Mouse (Mus musculus) midbrain, embryonic 16.5 days (tissue): ENCODE results near the gene Gm11084. TPM values are rescaled to one million over a fixed set of nuclear protein-coding genes. Genes with fewer than 3 reads are reported as not detected.
A peak's percentile ranks its signal among the peaks of the same experiment; 100 is the strongest.

Experiments used
- ATAC-seq: fragments of 200-750 bp; cut with Nextera tagmentation; 2 replicates; pipeline ENCODE4 v1.8.0; 2017; ENCODE audit warnings: moderate TSS enrichment
- H3K27ac ChIP-seq: fragments of 300-500 bp; sonication (generic); 2 replicates; pipeline ENCODE4 v1.5.1; 2014; ENCODE audit warnings: mild to moderate bottlenecking, low read length, mixed read lengths
- H3K27me3 ChIP-seq: fragments of 300-500 bp; sonication (generic); 2 replicates; pipeline ENCODE4 v1.6.1; 2014; ENCODE audit warnings: low read depth, low read length, mixed read lengths; ENCODE audit not compliant: control insufficient read depth, insufficient read depth
- H3K36me3 ChIP-seq: fragments of 300-500 bp; sonication (generic); 2 replicates; pipeline ENCODE4 v1.6.1; 2014; ENCODE audit warnings: mild to moderate bottlenecking, low read length, moderate library complexity, mixed read lengths; ENCODE audit not compliant: control insufficient read depth, insufficient read depth
- H3K4me1 ChIP-seq: fragments of 300-500 bp; sonication (generic); 2 replicates; pipeline ENCODE4 v1.6.1; 2014; ENCODE audit warnings: mild to moderate bottlenecking, low read length, mixed read lengths; ENCODE audit not compliant: control insufficient read depth, insufficient read depth
- H3K4me2 ChIP-seq: fragments of 300-500 bp; sonication (generic); 2 replicates; pipeline ENCODE4 v1.6.1; 2014; ENCODE audit warnings: mild to moderate bottlenecking, low read length, mixed read lengths
- H3K4me3 ChIP-seq: fragments of 300-500 bp; sonication (generic); 2 replicates; pipeline ENCODE4 v1.5.1; 2014; ENCODE audit warnings: low read depth, mild to moderate bottlenecking, low read length, moderate library complexity, mixed read lengths
- H3K9ac ChIP-seq: fragments of 300-500 bp; sonication (generic); 2 replicates; pipeline ENCODE4 v1.6.1; 2014; ENCODE audit warnings: low read depth, low read length, mixed read lengths
- H3K9me3 ChIP-seq: fragments of 300-500 bp; sonication (generic); replicated peaks from 2 replicates; pipeline ENCODE4 v1.6.1; 2014; ENCODE audit warnings: mild to moderate bottlenecking, low read length, mixed read lengths; ENCODE audit not compliant: control insufficient read depth, poor library complexity, severe bottlenecking
- WGBS: fragments of 180-500 bp; shearing (Covaris S2); extraction: QIAGEN DNeasy Blood & Tissue Kit; methylation state at CpG from one replicate; pipeline ENCODE4 v1.1.7; 2014; 5-methylcytosine and 5-hydroxymethylcytosine counted together
- polyA plus RNA-seq: library from polyadenylated mRNA; unstranded; fragments of >200 nt; fragmentation: Nextera tagmentation; extraction: Ambion mirVana; gene quantifications from 2 replicates; pipeline ENCODE4 v1.2.1, GENCODE M21; 2015

The Gm11084 gene
- polyA plus RNA-seq, 1 experiment from 2014 or later = not detected

- no peak overlapping the region for H3K9ac ChIP-seq
- H3K4me2 ChIP-seq = no peak overlapping the region
- no peaks in the 10 kb centered on the region for H3K4me1 ChIP-seq
- no peak overlapping the region for H3K4me3 ChIP-seq
- H3K9me3 ChIP-seq = peaks cover 7% of the 10 kb centered on the region
- no peak overlapping the region for H3K27ac ChIP-seq
- 74% methylated on average over 17 of the region's 20 CpGs for WGBS
- no peaks in the 10 kb centered on the region for H3K36me3 ChIP-seq
- no peak for ATAC-seq
- no peaks in the 10 kb centered on the region for H3K27me3 ChIP-seq
Observed at GRCm38 (mm10) chr2:73012636-73013035, 26.1 kb upstream of the Gm11084 start.

- Histone ChIP-seq H3K27me3 (no peaks in the 10 kb centered on the region), H3K4me3 (no peak overlapping the region), H3K4me1 (peaks cover 11% of the 10 kb centered on the region), H3K36me3 (no peaks in the 10 kb centered on the region), H3K9me3 (peaks cover 7% of the 10 kb centered on the region; the same call in 1 of the 2 replicates), H3K4me2 (no peak overlapping the region), H3K27ac (no peak overlapping the region), H3K9ac (no peak overlapping the region)
- ATAC-seq = no peak
- WGBS = 97% methylated on average over 9 of the region's 9 CpGs
Observed at GRCm38 (mm10) chr2:73007472-73007871, 21.0 kb upstream of the Gm11084 start.

- no peak for ATAC-seq
- no peak overlapping the region for H3K4me3 ChIP-seq
- no peaks in the 10 kb centered on the region for H3K36me3 ChIP-seq
- H3K4me2 ChIP-seq = no peak overlapping the region
- H3K27ac ChIP-seq = peak overlapping the region; percentile 34; the same call in 1 of the 2 replicates
- WGBS = 32% methylated on average over 3 of the region's 3 CpGs
- peaks cover 6% of the 10 kb centered on the region; the same call in 1 of the 2 replicates for H3K9me3 ChIP-seq
- H3K9ac ChIP-seq = no peak overlapping the region
- H3K4me1 ChIP-seq = peaks cover 11% of the 10 kb centered on the region
- H3K27me3 ChIP-seq = no peaks in the 10 kb centered on the region
Observed at GRCm38 (mm10) chr2:73005611-73006515, 19.3 kb upstream of the Gm11084 start.

GRCm38 (mm10) chr2:73003751-73004717 is 17.5 kb upstream of the Gm11084 start:
- ATAC-seq = peak; percentile 87
- Histone ChIP-seq H3K27me3 (no peaks in the 10 kb centered on the region), H3K4me1 (peaks cover 11% of the 10 kb centered on the region), H3K9me3 (no peaks in the 10 kb centered on the region), H3K36me3 (no peaks in the 10 kb centered on the region), H3K4me3 (peak overlapping the region; percentile 4; the same call in 1 of the 2 replicates), H3K9ac (no peak overlapping the region), H3K4me2 (peak overlapping the region; percentile 44), H3K27ac (peak overlapping the region; percentile 67)
- 28% methylated on average over 24 of the region's 24 CpGs for WGBS

GRCm38 (mm10) chr2:73003049-73003448 is 16.5 kb upstream of the Gm11084 start:
- no peak for ATAC-seq
- Histone ChIP-seq H3K9ac (no peak overlapping the region), H3K4me2 (no peak overlapping the region)

GRCm38 (mm10) chr2:73002451-73002850 is 15.9 kb upstream of the Gm11084 start:
- H3K36me3 ChIP-seq = no peaks in the 10 kb centered on the region
- no peak overlapping the region for H3K4me2 ChIP-seq
- no peak overlapping the region for H3K27ac ChIP-seq
- H3K4me3 ChIP-seq = no peak overlapping the region
- 94% methylated on average over 6 of the region's 6 CpGs for WGBS
- ATAC-seq = no peak
- H3K9me3 ChIP-seq = no peaks in the 10 kb centered on the region
- H3K27me3 ChIP-seq = no peaks in the 10 kb centered on the region
- H3K4me1 ChIP-seq = peaks cover 11% of the 10 kb centered on the region
- no peak overlapping the region for H3K9ac ChIP-seq

More at GRCm38 (mm10) chr2:73003049-73003448, 16.5 kb upstream of the Gm11084 start:
- H3K36me3 ChIP-seq = no peaks in the 10 kb centered on the region
- H3K27ac ChIP-seq = 0 out of 2 replicates have a peak overlapping the region, but pooled peaks have one; percentile 14
- no peak overlapping the region for H3K4me3 ChIP-seq
- H3K27me3 ChIP-seq = no peaks in the 10 kb centered on the region
- peaks cover 11% of the 10 kb centered on the region for H3K4me1 ChIP-seq
- 73% methylated on average over 9 of the region's 12 CpGs for WGBS
- H3K9me3 ChIP-seq = no peaks in the 10 kb centered on the region

GRCm38 (mm10) chr2:73001994-73002393 is 15.5 kb upstream of the Gm11084 start:
- WGBS = 91% methylated on average over 5 of the region's 5 CpGs

GRCm38 (mm10) chr2:73000194-73000593 is 13.7 kb upstream of the Gm11084 start:
- Histone ChIP-seq H3K36me3 (no peaks in the 10 kb centered on the region), H3K27ac (no peak overlapping the region), H3K4me3 (no peak overlapping the region), H3K27me3 (no peaks in the 10 kb centered on the region), H3K4me1 (peaks cover 12% of the 10 kb centered on the region), H3K4me2 (no peak overlapping the region), H3K9ac (no peak overlapping the region), H3K9me3 (no peaks in the 10 kb centered on the region)
- WGBS = 71% methylated on average over 8 of the region's 8 CpGs
- ATAC-seq = no peak

More at GRCm38 (mm10) chr2:73001994-73002393, 15.5 kb upstream of the Gm11084 start:
- Histone ChIP-seq H3K27me3 (no peaks in the 10 kb centered on the region), H3K9me3 (no peaks in the 10 kb centered on the region), H3K9ac (no peak overlapping the region), H3K4me3 (no peak overlapping the region), H3K4me2 (no peak overlapping the region), H3K27ac (no peak overlapping the region), H3K36me3 (no peaks in the 10 kb centered on the region), H3K4me1 (peaks cover 11% of the 10 kb centered on the region)
- ATAC-seq = no peak
